Mouse (Mus musculus) liver, adult 2 months (tissue): ENCODE results near the gene Snx27. TPM values are rescaled to one million over a fixed set of nuclear protein-coding genes. Genes with fewer than 3 reads are reported as not detected.

Experiments used
- DNase-seq: peaks from one replicate; pipeline ENCODE4 v3.0.0-alpha.2; 2011; ENCODE audit warnings: low read depth, low spot score; ENCODE audit errors: extremely low read depth
- H3K27ac ChIP-seq: fragments of 200-500 bp; replicated peaks from 2 replicates; pipeline ENCODE4 v1.5.1; 2012; ENCODE audit warnings: low read depth, mild to moderate bottlenecking, control low read depth, inconsistent platforms, low read length; ENCODE audit not compliant: insufficient read depth
- H3K27me3 ChIP-seq: fragments of 200-500 bp; 2 replicates; pipeline ENCODE4 v1.6.1; 2012; ENCODE audit warnings: mild to moderate bottlenecking, moderate library complexity, low read length, inconsistent platforms; ENCODE audit not compliant: control insufficient read depth, insufficient read depth
- H3K36me3 ChIP-seq: fragments of 200-500 bp; 2 replicates; pipeline ENCODE4 v1.6.1; 2012; ENCODE audit warnings: low read length, inconsistent platforms; ENCODE audit not compliant: control insufficient read depth, insufficient read depth
- H3K4me1 ChIP-seq: fragments of 200-500 bp; 2 replicates; pipeline ENCODE4 v1.6.1; 2011; ENCODE audit warnings: low read length; ENCODE audit not compliant: control insufficient read depth, insufficient read depth
- H3K4me3 ChIP-seq: fragments of 200-500 bp; 2 replicates; pipeline ENCODE4 v1.5.1; 2011; ENCODE audit warnings: low read depth, mild to moderate bottlenecking, control low read depth, low read length, moderate library complexity; ENCODE audit not compliant: insufficient read depth
- H3K79me2 ChIP-seq: fragments of 200-500 bp; 2 replicates; pipeline ENCODE4 v1.6.1; 2012; ENCODE audit warnings: inconsistent platforms, mild to moderate bottlenecking, low read length, moderate library complexity; ENCODE audit not compliant: control insufficient read depth, insufficient read depth
- H3K9ac ChIP-seq: fragments of 200-500 bp; 2 replicates; pipeline ENCODE4 v1.6.1; 2012; ENCODE audit warnings: low read depth, mild to moderate bottlenecking, control low read depth, inconsistent platforms, low read length
- CTCF ChIP-seq: fragments of 200-500 bp; IDR thresholded peaks from 2 replicates; pipeline ENCODE4 v1.5.1; 2011; ENCODE audit warnings: low read depth, low read length, control low read depth
- POLR2A ChIP-seq: fragments of 200-500 bp; IDR thresholded peaks from 2 replicates; pipeline ENCODE4 v1.6.1; 2011; ENCODE audit warnings: low read length, control low read depth; ENCODE audit not compliant: insufficient read depth; ENCODE audit errors: extremely low read depth
- WGBS: fragments of 180-500 bp; shearing (Covaris S2); methylation state at CpG from one replicate; pipeline ENCODE4 v1.1.7; 2018; 5-methylcytosine and 5-hydroxymethylcytosine counted together
- polyA plus RNA-seq: library from polyadenylated mRNA; depleted of rRNA; stranded (reverse); fragments of >200 nt; gene quantifications from 2 replicates; pipeline ENCODE4 v1.2.3, GENCODE M21; 2012
- total RNA-seq: library from RNA; depleted of rRNA; stranded (reverse); fragments of >200 nt; gene quantifications from 2 replicates; pipeline ENCODE4 v1.2.3, GENCODE M21; 2014

Snx27 gene
- total and polyA plus RNA-seq, 2 experiments: 4.7 to 9.6 TPM

- Histone ChIP-seq H3K36me3 (peaks cover 6% of the 10 kb centered on the region; the same call in 1 of the 2 replicates), H3K9ac (no peak overlapping the region), H3K4me3 (no peak overlapping the region), H3K27me3 (no peaks in the 10 kb centered on the region), H3K79me2 (no peaks in the 10 kb centered on the region), H3K4me1 (no peaks in the 10 kb centered on the region), H3K27ac (no peak overlapping the region)
- DNase-seq: peak; percentile 26
- TF ChIP-seq CTCF (0 out of 2 replicates have a peak, but pooled peaks have one; percentile 33), POLR2A (no peak)
Observed at GRCm38 (mm10) chr3:94533968-94534367, 48.5 kb downstream of the Snx27 start.

DNA sequence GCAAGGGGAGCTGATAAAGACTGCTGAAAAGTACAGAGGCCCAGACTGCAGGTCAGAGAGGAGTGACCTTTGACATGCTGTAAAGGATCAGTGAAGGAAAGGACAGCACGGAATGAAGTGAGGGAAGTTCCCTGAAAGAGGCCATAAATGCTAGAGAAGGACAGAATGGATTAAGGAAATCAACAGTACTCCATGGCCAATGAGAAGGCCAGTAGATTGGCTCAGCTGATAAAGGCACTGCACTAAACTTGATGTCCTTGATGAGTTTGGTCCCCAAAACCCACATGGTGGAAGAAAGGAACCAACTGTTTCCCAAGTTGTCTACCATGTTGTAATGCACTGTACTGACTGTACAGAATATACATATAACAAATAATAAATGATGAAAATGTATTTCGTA, 55.8 kb downstream of the Snx27 start:
- H3K4me3 ChIP-seq: no peak overlapping the region
- TF ChIP-seq CTCF (no peak), POLR2A (no peak)
- no peak overlapping the region for H3K27ac ChIP-seq
- peaks cover 32% of the 10 kb centered on the region for H3K36me3 ChIP-seq
- H3K9ac ChIP-seq: no peak overlapping the region
- WGBS: 79% methylated on average over 2 of the region's 2 CpGs
- no peak for DNase-seq
- H3K27me3 ChIP-seq: no peaks in the 10 kb centered on the region
- no peaks in the 10 kb centered on the region for H3K4me1 ChIP-seq
- H3K79me2 ChIP-seq: no peaks in the 10 kb centered on the region

DNA sequence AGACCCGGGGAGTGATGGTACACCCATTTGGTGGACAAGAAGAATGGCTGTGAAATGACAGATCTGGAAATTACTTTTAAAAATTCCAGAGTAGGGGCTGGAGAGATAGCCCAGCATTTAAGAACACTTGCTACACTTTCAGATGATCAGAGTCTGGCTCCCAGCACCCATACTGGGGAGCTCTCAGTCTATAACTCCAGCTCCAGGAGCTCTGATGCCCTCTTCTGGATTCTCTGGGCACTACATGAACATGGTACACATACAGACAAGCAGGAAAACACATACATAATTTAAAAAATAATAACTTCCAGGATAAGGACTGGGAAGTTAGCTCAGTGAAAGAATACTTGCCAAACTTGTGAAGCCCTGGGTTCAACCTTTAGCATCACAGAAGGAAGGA, 75.9 kb downstream of the Snx27 start:
- no peaks in the 10 kb centered on the region for H3K4me1 ChIP-seq
- peaks cover 26% of the 10 kb centered on the region for H3K36me3 ChIP-seq
- H3K79me2 ChIP-seq: no peaks in the 10 kb centered on the region
- no peak for DNase-seq
- H3K27me3 ChIP-seq: no peaks in the 10 kb centered on the region
- no peak overlapping the region for H3K27ac ChIP-seq
- no peak overlapping the region for H3K9ac ChIP-seq
- TF ChIP-seq CTCF (no peak; the same call in 1 of the 2 replicates), POLR2A (no peak)
- H3K4me3 ChIP-seq: no peak overlapping the region
- 98% methylated on average over 1 of the region's 1 CpGs for WGBS

DNA sequence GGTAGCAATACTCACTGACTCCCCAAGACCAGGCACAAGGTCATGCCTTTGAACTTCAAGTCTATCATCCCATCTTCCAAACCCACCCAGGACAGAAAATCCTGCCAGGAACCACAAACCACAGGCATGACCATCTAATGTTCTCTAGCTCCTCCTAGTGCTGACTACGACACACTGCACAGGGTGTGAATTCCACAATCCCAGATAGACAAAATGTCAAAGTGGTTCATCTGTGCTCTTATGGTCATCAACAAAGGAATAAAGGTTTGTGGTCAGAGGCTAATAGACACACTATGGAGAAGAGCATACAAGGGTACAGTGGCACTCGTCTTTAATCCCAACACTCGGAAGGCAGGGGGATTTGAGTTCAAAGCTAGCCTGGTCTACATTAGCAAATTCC, 80.3 kb downstream of the Snx27 start:
- Histone ChIP-seq H3K27ac (no peak overlapping the region), H3K4me3 (no peak overlapping the region), H3K4me1 (no peaks in the 10 kb centered on the region), H3K27me3 (no peaks in the 10 kb centered on the region), H3K79me2 (no peaks in the 10 kb centered on the region), H3K9ac (no peak overlapping the region), H3K36me3 (peaks cover 21% of the 10 kb centered on the region)
- TF ChIP-seq CTCF: peak; percentile 55
- TF ChIP-seq POLR2A: no peak
- DNase-seq: peak; percentile 15
- 85% methylated on average over 3 of the region's 3 CpGs for WGBS

GRCm38 (mm10) chr3:94497162-94497561, 85.4 kb downstream of the Snx27 start:
- DNase-seq: no peak
- Histone ChIP-seq H3K27me3 (no peaks in the 10 kb centered on the region), H3K79me2 (no peaks in the 10 kb centered on the region), H3K4me3 (no peak overlapping the region), H3K36me3 (peaks cover 20% of the 10 kb centered on the region), H3K4me1 (no peaks in the 10 kb centered on the region), H3K27ac (no peak overlapping the region), H3K9ac (no peak overlapping the region)
- WGBS: 81% methylated on average over 4 of the region's 4 CpGs
- no peak for TF ChIP-seq CTCF
- no peak for TF ChIP-seq POLR2A

- H3K27ac ChIP-seq: no peak overlapping the region
- no peak for DNase-seq
- no peaks in the 10 kb centered on the region for H3K36me3 ChIP-seq
- no peak for TF ChIP-seq POLR2A
- no peak for TF ChIP-seq CTCF
- no peak overlapping the region for H3K9ac ChIP-seq
- H3K4me1 ChIP-seq: no peaks in the 10 kb centered on the region
- H3K79me2 ChIP-seq: no peaks in the 10 kb centered on the region
- H3K4me3 ChIP-seq: no peak overlapping the region
- WGBS: 79% methylated on average over 6 of the region's 6 CpGs
- H3K27me3 ChIP-seq: no peaks in the 10 kb centered on the region
Observed at GRCm38 (mm10) chr3:94487581-94487980, 94.9 kb downstream of the Snx27 start.
